Mouse (Mus musculus) ovary, postnatal 14 days (tissue): ENCODE data around the gene Cyp4b1.
"Not testable (repeated sequence)": the region's sequence is repeated elsewhere in the genome, so short reads cannot be mapped to it uniquely, and the experiment has no call there.

Experiments
- DNase-seq: peaks from one replicate; pipeline ENCODE4 v3.0.0; 2022; ENCODE audit warnings: low spot score

Gene Cyp4b1

GRCm38 (mm10) chr4:115647580-115647979 lies at the start of gene Cyp4b1:
Gene Cyp4b1 (minus strand): TSS chr4:115647723.
- peak; percentile 21 for DNase-seq

GRCm38 (mm10) chr4:115686299-115686698 lies 38.8 kb upstream of the Cyp4b1 start:
- DNase-seq = no peak

- DNase-seq = no peak
Observed at GRCm38 (mm10) chr4:115659190-115659589, 11.7 kb upstream of the Cyp4b1 start.

GRCm38 (mm10) chr4:115657867-115658249 lies 10.3 kb upstream of the Cyp4b1 start:
- DNase-seq = no peak

- DNase-seq = peak; percentile 18
Observed at GRCm38 (mm10) chr4:115657104-115657866, 9.8 kb upstream of the Cyp4b1 start.

- DNase-seq = not testable (repeated sequence)
Observed at GRCm38 (mm10) chr4:115656535-115656922, 9.0 kb upstream of the Cyp4b1 start.

- DNase-seq = not testable (repeated sequence)
Observed at GRCm38 (mm10) chr4:115655841-115656534, 8.5 kb upstream of the Cyp4b1 start.

GRCm38 (mm10) chr4:115650866-115651265 lies 3.3 kb upstream of the Cyp4b1 start:
- no peak for DNase-seq

GRCm38 (mm10) chr4:115649344-115649743 lies 1.8 kb upstream of the Cyp4b1 start:
- DNase-seq = no peak

- DNase-seq = no peak
Observed at GRCm38 (mm10) chr4:115648752-115649151, 1.2 kb upstream of the Cyp4b1 start.

GRCm38 (mm10) chr4:115645371-115645770 lies 2.2 kb downstream of the Cyp4b1 start:
- no peak for DNase-seq

- no peak for DNase-seq
Observed at GRCm38 (mm10) chr4:115642967-115643754, 4.4 kb downstream of the Cyp4b1 start.

GRCm38 (mm10) chr4:115625560-115625959 lies 22.0 kb downstream of the Cyp4b1 start:
- DNase-seq = not testable (repeated sequence)

- DNase-seq = no peak
Observed at GRCm38 (mm10) chr4:115614005-115614404, 33.5 kb downstream of the Cyp4b1 start.

GRCm38 (mm10) chr4:115600611-115601010 lies 46.9 kb downstream of the Cyp4b1 start, which contains the start of gene Cyp4a32:
Gene Cyp4a32 (plus strand): TSS chr4:115600969.
- not testable (repeated sequence) for DNase-seq

GRCm38 (mm10) chr4:115596824-115597336 lies 50.6 kb downstream of the Cyp4b1 start:
- DNase-seq = no peak

- DNase-seq = no peak
Observed at GRCm38 (mm10) chr4:115596357-115596756, 51.2 kb downstream of the Cyp4b1 start.

- DNase-seq = no peak
Observed at GRCm38 (mm10) chr4:115583036-115583435, 64.5 kb downstream of the Cyp4b1 start.

GRCm38 (mm10) chr4:115575776-115576175 lies 71.7 kb downstream of the Cyp4b1 start:
- DNase-seq = no peak

- no peak for DNase-seq
Observed at GRCm38 (mm10) chr4:115575255-115575654, 72.3 kb downstream of the Cyp4b1 start.
